Mouse (Mus musculus): ENCODE measurements around the gene Cald1.

DNA sequence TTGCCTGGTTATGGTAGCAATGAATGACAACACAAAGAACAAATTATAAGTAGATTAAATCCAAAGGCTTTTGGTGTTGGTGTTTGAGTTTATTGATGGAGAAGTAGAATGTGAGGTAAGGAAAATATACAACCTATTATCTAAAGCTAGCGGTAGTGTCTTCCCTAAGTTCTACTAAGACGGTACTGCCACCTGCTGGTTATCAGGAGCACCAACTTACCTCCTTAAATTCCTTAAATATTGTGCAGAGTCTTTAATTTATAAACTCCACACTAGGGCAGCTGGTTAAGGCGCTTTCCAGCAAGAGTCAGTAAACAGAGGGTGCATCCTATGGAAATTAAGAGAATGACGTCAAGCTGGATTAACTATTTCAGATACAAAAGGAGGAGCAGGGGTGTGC, 161.7 kb downstream of the Cald1 start:
- TF ChIP-seq CTCF (IDR thresholded peaks at IDR 0.05; ENCODE audit: low read depth, low read length) (peak; percentile 37), POLR2A (IDR thresholded peaks at IDR 0.05; ENCODE audit: extremely low read depth, insufficient read depth, low read length) (no peak)
